Mouse (Mus musculus) embryonic fibroblast, embryonic 13.5 days (primary cell): ENCODE data around the gene Amz2. TPM values are rescaled to one million over a fixed set of nuclear protein-coding genes. Genes with fewer than 3 reads are reported as not detected.

Experiments
- H3K27ac ChIP-seq: 2 replicates; pipeline ENCODE4 v1.5.1; 2012; ENCODE audit warnings: low read length, control low read depth, inconsistent platforms; ENCODE audit not compliant: insufficient read depth
- H3K4me1 ChIP-seq: 2 replicates; pipeline ENCODE4 v1.6.1; 2011; ENCODE audit warnings: low read length; ENCODE audit not compliant: control insufficient read depth, insufficient read depth
- H3K4me3 ChIP-seq: 2 replicates; pipeline ENCODE4 v1.5.1; 2011; ENCODE audit warnings: mild to moderate bottlenecking, control low read depth, low read length; ENCODE audit not compliant: insufficient read depth
- CTCF ChIP-seq: IDR thresholded peaks from 2 replicates; pipeline ENCODE4 v1.5.1; 2011; ENCODE audit warnings: mild to moderate bottlenecking, control low read depth, low read length, moderate library complexity, borderline replicate concordance; ENCODE audit not compliant: insufficient read depth
- POLR2A ChIP-seq: IDR thresholded peaks from 2 replicates; pipeline ENCODE4 v1.6.1; 2011; ENCODE audit warnings: low read depth, mild to moderate bottlenecking, control low read depth, low read length, moderate library complexity
- polyA plus RNA-seq: library from polyadenylated mRNA; stranded (reverse); fragments of >200 nt; gene quantifications from 2 replicates; pipeline ENCODE4 v1.2.4, GENCODE M21; 2011; ENCODE audit warnings: low read depth; ENCODE audit not compliant: missing spikeins, insufficient read length

Amz2 gene
- polyA plus RNA-seq, 1 experiment, result 82.9 TPM

GRCm38 (mm10) chr11:109394758-109395157 lies 31.0 kb upstream of the Amz2 start:
- no peak overlapping the region for H3K4me3 ChIP-seq
- no peak overlapping the region for H3K27ac ChIP-seq
- TF ChIP-seq CTCF, result no peak
- no peak for TF ChIP-seq POLR2A
- no peaks in the 10 kb centered on the region for H3K4me1 ChIP-seq

GRCm38 (mm10) chr11:109395291-109395690 lies 30.5 kb upstream of the Amz2 start:
- Histone ChIP-seq H3K4me3 (no peak overlapping the region), H3K4me1 (no peaks in the 10 kb centered on the region), H3K27ac (no peak overlapping the region)
- TF ChIP-seq CTCF (no peak), POLR2A (no peak)

- Histone ChIP-seq H3K27ac (no peak overlapping the region), H3K4me1 (no peaks in the 10 kb centered on the region), H3K4me3 (no peak overlapping the region)
- TF ChIP-seq POLR2A (no peak), CTCF (no peak)
Measured at GRCm38 (mm10) chr11:109406431-109406830, 19.3 kb upstream of the Amz2 start.

- Histone ChIP-seq H3K4me3 (no peak overlapping the region), H3K4me1 (no peaks in the 10 kb centered on the region), H3K27ac (no peak overlapping the region)
- TF ChIP-seq POLR2A (no peak), CTCF (no peak)
Measured at GRCm38 (mm10) chr11:109410197-109410980, 15.4 kb upstream of the Amz2 start.

GRCm38 (mm10) chr11:109413617-109414016 lies 12.1 kb upstream of the Amz2 start, which contains the start of gene 9930022D16Rik:
Gene 9930022D16Rik (plus strand): TSS chr11:109413917.
- TF ChIP-seq POLR2A (no peak), CTCF (no peak)
- Histone ChIP-seq H3K27ac (no peak within 1 kb of the TSS), H3K4me3 (no peak within 1 kb of the TSS), H3K4me1 (no peaks in the 10 kb centered on the region)

- Histone ChIP-seq H3K4me1 (no peaks in the 10 kb centered on the region), H3K4me3 (no peak overlapping the region), H3K27ac (no peak overlapping the region)
- TF ChIP-seq POLR2A (no peak), CTCF (no peak)
Measured at GRCm38 (mm10) chr11:109414802-109415201, 10.9 kb upstream of the Amz2 start.

- Histone ChIP-seq H3K27ac (no peak overlapping the region), H3K4me3 (no peak overlapping the region), H3K4me1 (no peaks in the 10 kb centered on the region)
- TF ChIP-seq POLR2A, result no peak
- no peak for TF ChIP-seq CTCF
Measured at GRCm38 (mm10) chr11:109416709-109417420, 8.9 kb upstream of the Amz2 start.

- H3K27ac ChIP-seq, result no peak overlapping the region
- no peaks in the 10 kb centered on the region for H3K4me1 ChIP-seq
- TF ChIP-seq POLR2A, result no peak
- no peak for TF ChIP-seq CTCF
- no peak overlapping the region for H3K4me3 ChIP-seq
Measured at GRCm38 (mm10) chr11:109417472-109418040, 8.2 kb upstream of the Amz2 start.

GRCm38 (mm10) chr11:109419461-109419860 lies 6.3 kb upstream of the Amz2 start:
- Histone ChIP-seq H3K27ac (no peak overlapping the region), H3K4me3 (no peak overlapping the region)
- TF ChIP-seq CTCF, result no peak
- no peak for TF ChIP-seq POLR2A

More at GRCm38 (mm10) chr11:109419461-109419860, 6.3 kb upstream of the Amz2 start:
- no peaks in the 10 kb centered on the region for H3K4me1 ChIP-seq
